Mouse (Mus musculus) liver, adult (tissue): ENCODE measurements at regions not wholly inside any gene's neighbourhood (a gene's known extent, or its start where the extent isn't known, plus 50 kb on each side); places are given as distances from the start of the nearest gene placed in this dataset.

ENCODE experiments used
- GATA4 ChIP-seq: IDR thresholded peaks from 2 replicates; pipeline ENCODE4 v1.6.1; 2014; ENCODE audit warnings: mild to moderate bottlenecking, low read length; ENCODE audit not compliant: insufficient replicate concordance

- TF ChIP-seq GATA4: no peak
These were observed 95.3 kb downstream of the Lurap1l start for GRCm38 (mm10) chr4:81005507-81006328.

- no peak for TF ChIP-seq GATA4
These were observed 96.1 kb downstream of the Lurap1l start for GRCm38 (mm10) chr4:81006546-81006945.

DNA sequence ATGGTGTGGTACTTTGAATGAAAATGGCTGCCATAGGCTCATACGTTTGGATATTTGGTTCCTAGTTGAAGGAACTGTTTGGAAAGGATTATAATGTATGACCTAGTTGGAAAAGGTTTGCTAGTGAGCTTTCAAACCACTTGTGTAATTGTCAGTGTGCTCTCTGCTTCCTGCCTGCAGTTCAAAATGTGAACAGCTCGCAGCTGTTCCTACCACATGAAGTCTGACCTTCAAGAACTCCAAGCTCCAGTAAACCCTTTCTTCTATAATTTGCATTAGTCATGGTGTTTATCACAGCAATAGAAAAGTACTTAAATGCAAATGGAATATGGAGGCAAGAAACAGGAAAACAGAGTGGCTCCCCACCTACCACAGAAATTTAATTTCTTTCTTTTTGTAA lies 111.4 kb downstream of the Lurap1l start:
- no peak for TF ChIP-seq GATA4

DNA sequence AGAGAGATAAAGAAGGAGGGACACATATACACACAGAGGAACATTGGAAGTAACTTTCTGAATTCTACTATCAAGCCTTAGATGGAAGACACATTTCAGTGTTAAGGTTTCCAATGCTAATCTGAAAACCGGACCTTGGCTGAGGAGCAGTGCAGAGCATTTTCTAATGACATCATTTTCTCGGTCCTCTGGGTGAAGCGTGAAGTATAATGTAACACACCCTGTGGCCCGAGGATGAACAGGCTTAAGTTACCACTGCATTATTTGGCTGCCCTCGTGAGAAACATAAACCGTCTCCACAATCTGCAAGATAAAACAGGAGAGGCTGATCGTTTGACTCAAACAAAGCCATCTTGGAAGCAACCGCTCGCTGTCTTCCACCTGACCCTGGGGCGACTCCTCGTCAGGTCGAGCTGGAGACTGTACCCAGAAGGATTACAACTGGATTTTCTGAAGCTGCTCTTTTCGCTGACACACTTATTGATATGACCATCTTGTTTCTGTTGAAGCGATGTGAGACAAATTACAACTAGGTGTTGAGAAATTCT lies 113.1 kb downstream of the Lurap1l start:
- TF ChIP-seq GATA4: no peak

DNA sequence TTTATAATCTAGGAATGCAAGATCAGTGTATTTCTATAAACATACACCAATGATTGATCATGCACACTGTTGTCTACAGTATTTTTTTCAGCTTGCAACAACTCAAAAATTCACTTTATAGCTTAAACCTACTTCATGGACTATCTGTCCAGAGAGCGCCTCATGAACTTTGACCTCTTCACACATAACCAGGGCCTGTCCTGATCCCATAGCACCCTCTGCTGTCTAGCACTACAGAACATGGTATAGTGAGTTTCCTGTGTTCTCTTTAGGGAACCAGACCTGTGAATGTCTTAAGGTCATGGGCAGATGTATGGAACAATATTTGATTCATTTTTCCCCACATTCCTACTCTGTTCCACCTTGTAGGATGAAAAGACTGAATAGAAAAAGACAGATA lies 117.1 kb downstream of the Lurap1l start:
- no peak for TF ChIP-seq GATA4

DNA sequence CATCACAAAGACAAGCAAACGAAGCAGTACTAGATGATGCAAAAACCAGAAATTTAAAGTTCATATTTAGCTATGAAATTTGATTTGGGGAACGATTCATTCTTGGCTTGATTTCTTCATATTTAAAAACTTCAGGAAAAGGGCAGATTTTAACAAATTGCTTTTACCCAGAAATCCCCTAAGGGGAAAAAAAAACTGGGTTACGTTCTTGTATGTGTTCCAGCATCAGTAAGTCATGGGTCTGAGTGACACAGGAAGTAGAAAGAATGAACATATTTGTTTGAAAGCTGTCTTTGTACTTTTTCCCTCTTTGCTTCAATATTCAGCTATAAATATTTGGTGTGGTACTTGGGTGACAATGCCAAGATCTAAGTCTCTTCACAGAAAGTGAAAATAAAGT lies 120.2 kb downstream of the Lurap1l start:
- TF ChIP-seq GATA4: no peak

- no peak for TF ChIP-seq GATA4
These were observed 127.0 kb downstream of the Lurap1l start for GRCm38 (mm10) chr4:81037336-81037902.

GRCm38 (mm10) chr4:81058227-81058626 lies 147.8 kb downstream of the Lurap1l start:
- no peak for TF ChIP-seq GATA4

DNA sequence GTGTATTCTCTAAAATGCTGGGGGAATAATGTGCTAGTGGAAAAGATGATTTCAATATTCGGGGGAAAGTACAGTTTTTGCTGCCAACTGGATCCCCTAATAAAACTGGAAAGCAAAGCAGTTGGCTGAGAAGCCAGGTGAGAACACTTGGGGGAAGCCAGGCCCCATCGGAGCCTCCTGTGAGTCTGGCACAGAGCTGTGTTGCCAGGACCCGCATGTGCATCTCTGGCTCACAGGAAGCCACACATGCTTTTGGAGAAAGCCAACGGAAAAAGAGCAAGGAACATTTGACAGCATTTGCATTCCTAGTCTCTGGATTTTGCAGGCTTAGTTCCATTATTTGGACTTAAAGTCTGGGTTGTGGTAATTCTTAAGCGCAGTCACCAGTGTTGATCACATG lies 148.4 kb downstream of the Lurap1l start:
- no peak for TF ChIP-seq GATA4

- no peak for TF ChIP-seq GATA4
These were observed 148.9 kb downstream of the Lurap1l start for GRCm38 (mm10) chr4:81059356-81059755.

DNA sequence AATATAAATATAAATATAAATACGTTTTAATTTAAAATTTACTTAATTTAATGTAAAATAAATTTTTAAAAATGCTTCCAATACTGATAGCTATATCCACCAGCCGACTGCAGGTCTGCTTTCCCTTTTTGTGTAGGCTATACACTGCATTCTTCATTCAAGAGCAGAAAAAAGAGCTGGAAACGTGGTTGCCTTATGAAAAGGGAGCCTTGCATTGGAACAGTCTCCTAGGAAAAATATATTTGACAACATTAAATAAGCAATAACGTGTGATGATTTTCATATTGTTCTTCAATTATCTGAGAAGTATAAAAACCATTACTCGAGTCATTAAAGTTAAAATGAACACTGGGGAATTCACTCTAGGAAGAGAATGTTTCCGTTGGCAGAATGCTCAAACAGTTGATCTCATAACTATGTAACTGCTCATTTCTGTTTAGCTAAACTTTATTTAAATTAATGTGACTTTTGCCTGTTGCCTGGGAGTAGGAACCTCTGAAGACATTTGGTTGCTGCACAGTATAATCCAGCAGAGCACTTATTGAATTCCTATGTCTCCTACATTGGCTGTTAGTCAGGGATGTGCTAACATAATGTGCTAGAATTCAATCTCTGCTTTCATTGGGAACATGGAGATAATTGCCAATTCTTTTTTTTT lies 172.0 kb downstream of the Lurap1l start:
- TF ChIP-seq GATA4: no peak

- TF ChIP-seq GATA4: no peak
These were observed 174.7 kb downstream of the Lurap1l start for GRCm38 (mm10) chr4:81085188-81085587.

DNA sequence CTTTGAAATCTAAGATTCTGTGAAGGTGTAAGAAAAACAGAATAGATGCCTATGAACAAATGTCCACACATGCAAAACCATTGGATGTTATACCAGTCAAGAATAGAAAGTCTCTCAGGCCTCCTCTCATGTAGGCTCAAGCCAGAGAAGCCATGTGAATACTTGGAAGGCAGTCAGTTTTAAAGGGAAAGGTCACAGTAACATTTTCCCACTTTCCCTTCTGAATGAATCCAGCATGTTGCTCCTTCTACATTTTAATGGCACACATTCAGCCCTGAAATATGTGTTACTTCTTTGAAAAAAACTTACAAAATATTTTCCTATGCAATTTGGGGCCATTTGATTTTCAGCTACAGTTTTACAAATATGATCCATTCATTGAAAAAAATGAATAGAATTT lies 186.1 kb downstream of the Lurap1l start:
- no peak for TF ChIP-seq GATA4

- no peak for TF ChIP-seq GATA4
These were observed 187.2 kb downstream of the Lurap1l start for GRCm38 (mm10) chr4:81097597-81097996.

DNA sequence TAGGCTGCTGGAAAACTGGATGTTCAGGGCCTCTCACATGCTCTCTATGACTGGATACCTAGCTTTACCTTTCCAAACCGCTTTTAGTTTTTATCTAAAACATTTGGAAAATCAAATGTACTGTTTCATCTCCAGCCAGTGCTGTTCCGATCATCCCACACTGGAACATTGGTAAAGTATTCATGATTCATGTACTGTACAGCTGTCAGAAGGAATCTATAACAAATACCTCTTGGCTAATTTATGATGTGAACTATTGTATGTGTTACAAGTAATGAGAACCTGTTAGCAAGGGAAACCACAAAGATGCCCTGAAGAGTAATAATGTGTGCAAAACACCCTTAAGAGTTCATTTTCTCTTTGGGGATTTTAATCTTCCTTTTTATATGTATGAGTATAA lies 190.6 kb downstream of the Lurap1l start:
- TF ChIP-seq GATA4: no peak

- TF ChIP-seq GATA4: no peak
These were observed 200.9 kb downstream of the Lurap1l start for GRCm38 (mm10) chr4:81111307-81111706.

DNA sequence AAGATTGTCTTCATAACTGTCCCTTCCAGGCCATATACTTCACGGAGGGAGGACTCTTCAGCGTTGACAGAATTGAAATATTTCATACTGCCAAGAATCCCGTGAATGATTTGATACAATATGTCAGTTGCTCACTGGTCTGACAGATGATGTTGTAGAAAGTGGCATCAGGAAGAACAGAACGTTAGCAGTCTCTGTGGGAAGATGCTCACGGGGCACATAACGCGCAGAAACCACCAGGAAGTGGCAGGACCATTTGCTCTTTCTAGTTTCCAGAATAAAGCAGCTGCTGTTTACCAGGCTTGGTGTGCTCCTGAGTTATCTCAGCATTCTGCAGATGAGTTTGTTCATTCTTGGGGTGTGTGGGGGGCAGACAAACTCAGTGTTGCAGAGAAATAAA lies 206.0 kb downstream of the Lurap1l start:
- no peak for TF ChIP-seq GATA4

- TF ChIP-seq GATA4: no peak
These were observed 213.7 kb downstream of the Lurap1l start for GRCm38 (mm10) chr4:81124155-81124554.
